Mouse (Mus musculus): ENCODE measurements around the gene Sppl2b.

Gene Sppl2b

DNA sequence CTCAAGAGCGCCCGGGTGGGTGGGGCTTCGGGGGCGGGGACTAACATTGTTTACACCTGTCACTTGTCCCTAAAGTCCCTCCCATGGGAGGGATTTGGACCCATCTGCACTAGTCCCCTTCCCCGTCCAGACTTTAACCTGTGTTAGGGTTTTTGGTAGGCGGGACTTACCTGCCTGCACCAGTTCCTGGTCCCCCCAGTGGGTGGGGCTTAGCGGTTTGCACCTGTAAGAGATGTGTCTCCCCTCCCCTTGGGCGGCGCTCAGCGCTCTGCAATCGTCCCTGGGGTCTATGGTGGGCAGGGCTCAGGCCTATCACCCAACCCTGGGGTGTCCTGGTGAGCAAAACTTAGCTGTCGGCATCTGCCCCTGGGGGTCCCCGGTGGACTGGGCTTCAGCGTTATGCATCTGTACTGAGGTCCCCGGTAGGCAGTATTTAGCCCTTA, 62.3 kb downstream of the Sppl2b start:
- no peak for DNase-seq (ENCODE audit: extremely low read depth, low read depth, low spot score)

DNA sequence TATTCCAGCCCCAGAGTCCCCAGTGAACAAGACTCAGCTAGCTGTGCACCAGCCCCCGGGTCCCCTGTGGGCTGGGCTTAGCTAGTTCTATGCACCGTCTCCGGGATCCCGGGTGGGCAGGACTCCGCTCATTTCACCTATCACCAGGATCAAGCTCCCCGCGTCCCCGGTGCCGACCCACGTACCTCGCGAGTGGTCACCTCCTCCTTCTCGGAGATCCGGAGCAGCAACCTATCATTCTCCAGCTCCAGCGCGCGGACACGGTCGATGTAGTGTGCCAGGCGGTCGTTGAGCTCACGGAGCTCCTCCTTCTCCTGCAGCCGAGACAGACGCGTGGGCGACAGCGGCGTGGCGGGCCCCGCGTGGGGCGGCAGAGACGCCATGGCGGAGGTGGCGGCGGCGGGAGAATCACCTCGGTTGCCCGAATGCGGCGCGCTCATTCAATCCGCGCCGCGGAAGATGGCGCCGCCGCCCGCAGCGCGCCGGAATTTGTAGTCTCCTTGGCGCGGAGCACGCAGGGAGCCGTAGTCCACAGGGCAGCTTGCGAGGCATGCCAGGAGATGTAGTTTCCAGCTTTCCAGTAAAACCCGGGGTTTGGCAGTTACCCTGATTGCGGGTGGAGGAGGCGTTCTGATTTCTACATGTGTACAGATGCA, 62.8 kb downstream of the Sppl2b start, which contains the start of gene Lmnb2:
Gene Lmnb2, minus strand, starts transcription at position 467 of the 656 bp plus-strand sequence.
- DNase-seq (ENCODE audit: extremely low read depth, low read depth, low spot score) = no peak
